Mouse (Mus musculus) cerebellum, postnatal 25 days (tissue): ENCODE measurements at regions not wholly inside any gene's neighbourhood (a gene's known extent, or its start where the extent isn't known, plus 50 kb on each side); places are given as distances from the start of the nearest gene placed in this dataset.

Experiments used
- DNase-seq, 2 experiments: peaks; one replicate each; pipeline ENCODE4 v3.0.0; 2021; ENCODE audit warnings: mixed read lengths in 2 of 2

- peak; percentile 46 to 60 for DNase-seq
Observed at GRCm38 (mm10) chr9:92045472-92045905, 147.2 kb upstream of the Plscr5 start.

GRCm38 (mm10) chr9:92044161-92044560 is 148.6 kb upstream of the Plscr5 start:
- peak; percentile 39 to 43 for DNase-seq

GRCm38 (mm10) chr9:92016521-92016920 is 176.2 kb upstream of the Plscr5 start:
- peak; percentile 87 to 90 for DNase-seq

- no peak for DNase-seq
Observed at GRCm38 (mm10) chr9:92015923-92016322, 176.8 kb upstream of the Plscr5 start.

- DNase-seq, result peak; percentile 76 to 82
Observed at GRCm38 (mm10) chr9:91988240-91988639, 204.5 kb upstream of the Plscr5 start.

- DNase-seq, result no peak
Observed at GRCm38 (mm10) chr9:91981955-91982621, 210.6 kb upstream of the Plscr5 start.

- no peak for DNase-seq
Observed at GRCm38 (mm10) chr9:91981499-91981898, 211.2 kb upstream of the Plscr5 start.

- DNase-seq, result peak; percentile 81 to 88
Observed at GRCm38 (mm10) chr9:91964051-91964450, 228.7 kb upstream of the Plscr5 start.

GRCm38 (mm10) chr9:91962726-91963125 is 230.0 kb upstream of the Plscr5 start:
- peak; percentile 29 to 35 for DNase-seq

- peak in 1 of 2 experiments; percentile 47 for DNase-seq
Observed at GRCm38 (mm10) chr9:91961666-91962065, 231.1 kb upstream of the Plscr5 start.

GRCm38 (mm10) chr9:91960556-91961325 is 232.0 kb upstream of the Plscr5 start:
- peak; percentile 69 to 76 for DNase-seq

- peak in 1 of 2 experiments; percentile 52 for DNase-seq
Observed at GRCm38 (mm10) chr9:91959592-91959991, 233.1 kb upstream of the Plscr5 start.

- DNase-seq, result no peak
Observed at GRCm38 (mm10) chr9:91959076-91959475, 233.7 kb upstream of the Plscr5 start.

GRCm38 (mm10) chr9:91958421-91958820 is 234.3 kb upstream of the Plscr5 start:
- peak in 1 of 2 experiments; percentile 35 for DNase-seq

- DNase-seq, result no peak
Observed at GRCm38 (mm10) chr9:91957061-91957460, 235.7 kb upstream of the Plscr5 start.

GRCm38 (mm10) chr9:91948746-91949145 is 244.0 kb upstream of the Plscr5 start:
- DNase-seq, result peak in 1 of 2 experiments; percentile 41

GRCm38 (mm10) chr9:91942001-91942400 is 250.7 kb upstream of the Plscr5 start:
- no peak for DNase-seq

GRCm38 (mm10) chr9:91938729-91939128 is 254.0 kb upstream of the Plscr5 start:
- no peak for DNase-seq

GRCm38 (mm10) chr9:91904066-91904465 is 288.7 kb upstream of the Plscr5 start:
- peak; percentile 26 to 54 for DNase-seq

GRCm38 (mm10) chr9:91900956-91901355 is 291.8 kb upstream of the Plscr5 start:
- DNase-seq, result no peak

GRCm38 (mm10) chr9:91876823-91877222 is 315.9 kb upstream of the Plscr5 start:
- DNase-seq, result no peak

GRCm38 (mm10) chr9:91831556-91831955 is 361.2 kb upstream of the Plscr5 start:
- no peak for DNase-seq

- no peak for DNase-seq
Observed at GRCm38 (mm10) chr9:91823733-91824487, 368.8 kb upstream of the Plscr5 start.
